Mouse (Mus musculus): ENCODE results near the gene Tmem253. TPM values are rescaled to one million over a fixed set of nuclear protein-coding genes. Genes with fewer than 3 reads are reported as not detected.

Gene Tmem253
- polyA plus RNA-seq, 1 experiment, result 73.8 TPM

GRCm38 (mm10) chr14:52005616-52006015, 9.8 kb upstream of the Tmem253 start:
- WGBS, result 78% methylated on average over 6 of the region's 6 CpGs

GRCm38 (mm10) chr14:52006241-52006640, 9.2 kb upstream of the Tmem253 start:
- 81% methylated on average over 8 of the region's 8 CpGs for WGBS
- no peak for DNase-seq (ENCODE audit: low read depth, low spot score)

More at GRCm38 (mm10) chr14:52005616-52006015, 9.8 kb upstream of the Tmem253 start:
- no peak for DNase-seq (ENCODE audit: low read depth, low spot score)

GRCm38 (mm10) chr14:52006771-52007170, 8.7 kb upstream of the Tmem253 start:
- no peak for DNase-seq (ENCODE audit: low read depth, low spot score)
- 93% methylated on average over 23 of the region's 23 CpGs for WGBS

- WGBS, result 51% methylated on average over 38 of the region's 38 CpGs
- no peak for DNase-seq (ENCODE audit: low read depth, low spot score)
These were observed 6.9 kb upstream of the Tmem253 start for GRCm38 (mm10) chr14:52008321-52009203.

GRCm38 (mm10) chr14:52009361-52009760, 6.1 kb upstream of the Tmem253 start:
- 86% methylated on average over 26 of the region's 26 CpGs for WGBS
- no peak for DNase-seq (ENCODE audit: low read depth, low spot score)

- 89% methylated on average over 6 of the region's 6 CpGs for WGBS
- no peak for DNase-seq (ENCODE audit: low read depth, low spot score)
These were observed 5.6 kb upstream of the Tmem253 start for GRCm38 (mm10) chr14:52009841-52010240.

- no peak for DNase-seq (ENCODE audit: low read depth, low spot score)
- WGBS, result 49% methylated on average over 9 of the region's 9 CpGs
These were observed 4.9 kb upstream of the Tmem253 start for GRCm38 (mm10) chr14:52010446-52011111.

- no peak for DNase-seq (ENCODE audit: low read depth, low spot score)
- WGBS, result 80% methylated on average over 1 of the region's 1 CpGs
These were observed 3.8 kb upstream of the Tmem253 start for GRCm38 (mm10) chr14:52011683-52012082.

GRCm38 (mm10) chr14:52012085-52012484, 3.4 kb upstream of the Tmem253 start:
- 42% methylated on average over 4 of the region's 4 CpGs for WGBS

GRCm38 (mm10) chr14:52012553-52012952, 2.9 kb upstream of the Tmem253 start:
- WGBS, result 84% methylated on average over 5 of the region's 5 CpGs
- no peak for DNase-seq (ENCODE audit: low read depth, low spot score)

More at GRCm38 (mm10) chr14:52012085-52012484, 3.4 kb upstream of the Tmem253 start:
- DNase-seq (ENCODE audit: low read depth, low spot score), result no peak

GRCm38 (mm10) chr14:52013021-52013610, 2.3 kb upstream of the Tmem253 start:
- WGBS, result 72% methylated on average over 8 of the region's 8 CpGs
- no peak for DNase-seq (ENCODE audit: low read depth, low spot score)

- no peak for DNase-seq (ENCODE audit: low read depth, low spot score)
- 8% methylated on average over 17 of the region's 24 CpGs for WGBS
These were observed 1.7 kb upstream of the Tmem253 start for GRCm38 (mm10) chr14:52013771-52014219.

- no peak for DNase-seq (ENCODE audit: low read depth, low spot score)
- WGBS, result 0% methylated on average over 6 of the region's 80 CpGs
These were observed 1.1 kb upstream of the Tmem253 start for GRCm38 (mm10) chr14:52014271-52014760.

- DNase-seq (ENCODE audit: low read depth, low spot score), result no peak
- 2% methylated on average over 24 of the region's 28 CpGs for WGBS
These were observed 622 bp upstream of the Tmem253 start for GRCm38 (mm10) chr14:52014761-52015311.

- no peak for DNase-seq (ENCODE audit: low read depth, low spot score)
- WGBS, result 48% methylated on average over 13 of the region's 13 CpGs
These were observed 1.4 kb downstream of the Tmem253 start for GRCm38 (mm10) chr14:52016625-52017405.

- 47% methylated on average over 4 of the region's 4 CpGs for WGBS
- DNase-seq (ENCODE audit: low read depth, low spot score), result no peak
These were observed 2.2 kb downstream of the Tmem253 start for GRCm38 (mm10) chr14:52017662-52018061.

GRCm38 (mm10) chr14:52018248-52019050, 3.0 kb downstream of the Tmem253 start:
- 74% methylated on average over 15 of the region's 15 CpGs for WGBS
- no peak for DNase-seq (ENCODE audit: low read depth, low spot score)

- 10% methylated on average over 12 of the region's 12 CpGs for WGBS
- DNase-seq (ENCODE audit: low read depth, low spot score), result no peak
These were observed 3.7 kb downstream of the Tmem253 start for GRCm38 (mm10) chr14:52019051-52019589.

Data from large intestine, adult 2 months (tissue).